Mouse (Mus musculus): ENCODE measurements around the gene Nsd1. TPM values are rescaled to one million over a fixed set of nuclear protein-coding genes. Genes with fewer than 3 reads are reported as not detected.

The Nsd1 gene
- polyA plus RNA-seq, 1 experiment from 2014 or later = 79.3 TPM

DNA sequence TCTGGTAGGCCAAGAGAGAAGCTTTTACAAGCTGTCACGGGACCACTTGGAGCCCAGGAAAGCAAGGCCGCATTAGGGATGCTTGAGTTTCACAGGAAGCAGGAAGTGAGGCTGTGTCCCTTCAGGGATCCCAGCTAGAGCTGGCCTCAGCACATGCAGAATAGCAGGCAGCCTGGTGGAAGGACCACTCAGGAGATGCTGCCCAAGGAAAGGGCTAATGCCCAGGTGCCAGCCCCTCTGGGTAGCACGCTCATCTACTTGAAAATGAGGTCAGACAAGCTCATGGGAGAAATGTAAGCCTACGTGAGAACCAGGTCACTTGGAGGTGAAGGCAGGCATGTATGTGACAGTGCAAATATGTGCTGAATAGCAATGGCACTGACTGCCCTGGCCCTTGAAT is 117.6 kb downstream of the Nsd1 start:
- Histone ChIP-seq H3K27me3 (ENCODE audit: control insufficient read depth, insufficient read depth, low read length) (no peaks in the 10 kb centered on the region), H3K9ac (ENCODE audit: low read length) (no peak overlapping the region), H3K36me3 (ENCODE audit: control insufficient read depth, insufficient read depth, low read length) (peaks cover 13% of the 10 kb centered on the region), H3K4me1 (replicated peaks; ENCODE audit: control insufficient read depth, insufficient read depth, low read length) (peaks cover 9% of the 10 kb centered on the region), H3K27ac (ENCODE audit: low read depth, low read length) (no peak overlapping the region), H3K9me3 (ENCODE audit: control insufficient read depth, low read length) (no peaks in the 10 kb centered on the region), H3K4me2 (ENCODE audit: low read depth, low read length, severe bottlenecking) (no peak overlapping the region), H3K4me3 (ENCODE audit: low read depth, low read length) (no peak overlapping the region)
- ATAC-seq (replicated peaks; ENCODE audit: low FRiP score) = no peak
- DNase-seq (ENCODE audit: low spot score) = no peak
- WGBS = 63% methylated on average over 4 of the region's 4 CpGs

GRCm38 (mm10) chr13:55327633-55328032 is 118.1 kb downstream of the Nsd1 start:
- Histone ChIP-seq H3K4me3 (ENCODE audit: low read depth, low read length) (no peak overlapping the region), H3K9me3 (ENCODE audit: control insufficient read depth, low read length) (no peaks in the 10 kb centered on the region), H3K4me1 (replicated peaks; ENCODE audit: control insufficient read depth, insufficient read depth, low read length) (peaks cover 8% of the 10 kb centered on the region), H3K27me3 (ENCODE audit: control insufficient read depth, insufficient read depth, low read length) (no peaks in the 10 kb centered on the region), H3K36me3 (ENCODE audit: control insufficient read depth, insufficient read depth, low read length) (peaks cover 13% of the 10 kb centered on the region), H3K9ac (ENCODE audit: low read length) (no peak overlapping the region), H3K4me2 (ENCODE audit: low read depth, low read length, severe bottlenecking) (0 out of 2 replicates have a peak overlapping the region, but pooled peaks have one; percentile 19), H3K27ac (ENCODE audit: low read depth, low read length) (no peak overlapping the region)
- 39% methylated on average over 8 of the region's 8 CpGs for WGBS
- ATAC-seq (replicated peaks; ENCODE audit: low FRiP score) (no peak), DNase-seq (ENCODE audit: low spot score) (peak; percentile 92)

GRCm38 (mm10) chr13:55328171-55328570 is 118.6 kb downstream of the Nsd1 start:
- ATAC-seq (replicated peaks; ENCODE audit: low FRiP score) (no peak), DNase-seq (ENCODE audit: low spot score) (peak; percentile 55)
- Histone ChIP-seq H3K4me1 (replicated peaks; ENCODE audit: control insufficient read depth, insufficient read depth, low read length) (peaks cover 7% of the 10 kb centered on the region), H3K27ac (ENCODE audit: low read depth, low read length) (no peak overlapping the region), H3K4me2 (ENCODE audit: low read depth, low read length, severe bottlenecking) (peak overlapping the region; percentile 70), H3K4me3 (ENCODE audit: low read depth, low read length) (peak overlapping the region; percentile 67), H3K9me3 (ENCODE audit: control insufficient read depth, low read length) (no peaks in the 10 kb centered on the region), H3K9ac (ENCODE audit: low read length) (peak overlapping the region; percentile 82), H3K36me3 (ENCODE audit: control insufficient read depth, insufficient read depth, low read length) (peaks cover 13% of the 10 kb centered on the region), H3K27me3 (ENCODE audit: control insufficient read depth, insufficient read depth, low read length) (no peaks in the 10 kb centered on the region)
- 86% methylated on average over 6 of the region's 6 CpGs for WGBS

DNA sequence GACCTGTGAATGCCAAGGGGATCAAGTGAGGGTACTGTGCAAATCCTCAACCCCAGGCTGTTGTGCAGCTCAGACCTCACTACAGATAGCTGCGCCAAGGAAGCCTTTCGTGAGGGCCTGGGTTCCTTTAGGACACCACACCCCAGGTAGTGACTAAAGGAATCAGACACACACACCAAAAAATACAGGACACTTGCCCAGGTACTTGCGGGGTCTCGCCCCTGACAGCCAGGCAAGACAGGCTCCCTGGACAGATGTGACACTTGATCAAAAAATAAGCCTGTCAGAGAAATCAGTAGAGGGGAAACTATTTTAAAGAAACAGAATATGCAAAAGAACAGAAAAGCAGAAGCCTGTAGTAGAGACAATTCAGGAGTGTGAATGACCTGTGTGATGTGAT is 119.1 kb downstream of the Nsd1 start:
- 80% methylated on average over 4 of the region's 4 CpGs for WGBS
- DNase-seq (ENCODE audit: low spot score) = peak; percentile 49
- no peak overlapping the region for H3K27ac ChIP-seq (ENCODE audit: low read depth, low read length)
- peaks cover 7% of the 10 kb centered on the region for H3K4me1 ChIP-seq (replicated peaks; ENCODE audit: control insufficient read depth, insufficient read depth, low read length)
- no peaks in the 10 kb centered on the region for H3K9me3 ChIP-seq (ENCODE audit: control insufficient read depth, low read length)
- no peaks in the 10 kb centered on the region for H3K27me3 ChIP-seq (ENCODE audit: control insufficient read depth, insufficient read depth, low read length)
- H3K4me3 ChIP-seq (ENCODE audit: low read depth, low read length) = peak overlapping the region; percentile 67
- H3K4me2 ChIP-seq (ENCODE audit: low read depth, low read length, severe bottlenecking) = peak overlapping the region; percentile 70
- peak overlapping the region; percentile 82 for H3K9ac ChIP-seq (ENCODE audit: low read length)
- H3K36me3 ChIP-seq (ENCODE audit: control insufficient read depth, insufficient read depth, low read length) = peaks cover 10% of the 10 kb centered on the region
- ATAC-seq (replicated peaks; ENCODE audit: low FRiP score) = no peak

DNA sequence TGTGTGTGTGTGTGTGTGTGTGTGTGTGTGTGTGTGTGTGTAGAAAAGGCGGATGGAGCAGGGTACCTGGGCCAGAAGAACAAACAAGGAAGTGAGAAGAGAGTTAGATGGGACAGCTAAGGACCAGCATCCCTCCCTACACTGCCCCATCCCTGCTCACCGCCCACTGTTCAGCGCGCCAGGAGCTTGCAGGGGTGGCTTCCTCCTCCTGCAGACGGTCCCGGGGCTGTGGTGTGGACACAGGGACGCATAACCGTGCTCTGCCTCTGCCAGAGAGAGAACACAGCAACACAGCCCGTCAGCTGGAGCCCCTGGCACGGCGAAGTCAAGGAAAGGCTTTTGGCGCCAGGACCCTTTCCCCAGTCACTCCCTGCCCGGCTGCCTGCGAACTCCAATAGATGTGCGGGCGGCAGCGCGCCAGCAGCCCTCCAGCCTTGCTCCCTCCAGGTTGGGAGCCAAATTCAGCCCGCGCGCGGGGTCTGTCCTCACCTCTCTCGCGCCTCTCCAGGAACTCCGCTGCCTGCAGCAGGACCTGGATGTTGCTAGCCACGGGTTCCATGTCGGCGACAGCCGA is 119.6 kb downstream of the Nsd1 start:
- DNase-seq (ENCODE audit: low spot score) (no peak), ATAC-seq (replicated peaks; ENCODE audit: low FRiP score) (peak; percentile 14)
- Histone ChIP-seq H3K36me3 (ENCODE audit: control insufficient read depth, insufficient read depth, low read length) (peaks cover 9% of the 10 kb centered on the region), H3K27ac (ENCODE audit: low read depth, low read length) (peak overlapping the region; percentile 68), H3K4me1 (replicated peaks; ENCODE audit: control insufficient read depth, insufficient read depth, low read length) (peaks cover 7% of the 10 kb centered on the region), H3K9me3 (ENCODE audit: control insufficient read depth, low read length) (no peaks in the 10 kb centered on the region), H3K4me3 (ENCODE audit: low read depth, low read length) (peak overlapping the region; percentile 67), H3K4me2 (ENCODE audit: low read depth, low read length, severe bottlenecking) (peak overlapping the region; percentile 70), H3K9ac (ENCODE audit: low read length) (peak overlapping the region; percentile 82), H3K27me3 (ENCODE audit: control insufficient read depth, insufficient read depth, low read length) (no peaks in the 10 kb centered on the region)
- WGBS = under 1% methylated on average over 28 of the region's 29 CpGs

DNA sequence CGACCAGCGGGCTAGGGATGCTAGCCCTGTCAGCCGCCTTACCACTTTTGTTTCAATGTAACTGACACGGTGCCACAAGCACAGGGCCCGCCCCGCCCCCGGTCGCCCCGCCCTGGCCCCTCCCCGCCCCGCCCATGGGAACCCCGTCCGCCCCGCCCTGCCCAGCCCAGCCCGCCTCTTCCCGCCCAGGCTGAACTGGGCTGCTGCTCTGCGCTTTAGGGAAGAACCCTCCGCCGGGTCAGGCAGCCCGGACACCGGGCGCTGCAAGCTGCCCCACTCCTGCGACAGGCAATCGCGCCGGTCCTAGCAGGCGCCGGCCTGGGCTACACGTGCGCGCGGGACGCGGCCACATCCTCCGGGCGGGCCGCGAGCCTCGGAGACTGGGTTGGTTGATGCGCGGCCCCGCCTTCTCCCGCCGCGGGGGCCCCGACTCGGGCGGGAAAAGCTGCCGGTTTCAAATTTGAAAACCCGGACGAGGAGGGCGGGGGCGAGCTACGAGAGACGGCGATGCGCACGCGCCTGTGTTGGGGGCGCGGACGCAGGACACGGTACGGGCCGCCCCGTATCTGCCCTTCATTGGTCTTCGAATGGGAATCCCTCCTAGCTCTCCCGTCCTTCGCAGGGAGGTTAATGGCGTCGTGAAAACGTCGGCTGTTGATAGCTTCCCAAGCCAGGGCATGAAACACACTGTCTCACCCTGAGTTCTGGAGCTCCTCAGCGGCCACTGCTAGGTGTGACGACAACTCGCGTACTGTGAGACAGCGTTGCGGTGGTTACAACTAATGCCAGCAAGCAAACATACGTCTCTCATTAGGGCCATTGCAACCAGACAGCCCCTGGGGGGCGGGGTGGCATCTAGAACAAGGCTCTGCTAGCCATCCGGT is 120.3 kb downstream of the Nsd1 start, which contains the start of gene Mxd3:
Gene Mxd3 (minus strand): TSS at position 141 of the 884 bp plus-strand sequence.
- Histone ChIP-seq H3K4me2 (ENCODE audit: low read depth, low read length, severe bottlenecking) (peak within 1 kb of the TSS; percentile 70), H3K27ac (ENCODE audit: low read depth, low read length) (peak within 1 kb of the TSS; percentile 96), H3K27me3 (ENCODE audit: control insufficient read depth, insufficient read depth, low read length) (no peaks in the 10 kb centered on the region), H3K4me3 (ENCODE audit: low read depth, low read length) (peak within 1 kb of the TSS; percentile 67), H3K36me3 (ENCODE audit: control insufficient read depth, insufficient read depth, low read length) (peaks cover 9% of the 10 kb centered on the region), H3K9me3 (ENCODE audit: control insufficient read depth, low read length) (no peaks in the 10 kb centered on the region), H3K9ac (ENCODE audit: low read length) (peak within 1 kb of the TSS; percentile 82), H3K4me1 (replicated peaks; ENCODE audit: control insufficient read depth, insufficient read depth, low read length) (peaks cover 7% of the 10 kb centered on the region)
- under 1% methylated on average over 72 of the region's 82 CpGs for WGBS
- peak; percentile 97 for DNase-seq (ENCODE audit: low spot score)
- peak; percentile 85 for ATAC-seq (replicated peaks; ENCODE audit: low FRiP score)

DNA sequence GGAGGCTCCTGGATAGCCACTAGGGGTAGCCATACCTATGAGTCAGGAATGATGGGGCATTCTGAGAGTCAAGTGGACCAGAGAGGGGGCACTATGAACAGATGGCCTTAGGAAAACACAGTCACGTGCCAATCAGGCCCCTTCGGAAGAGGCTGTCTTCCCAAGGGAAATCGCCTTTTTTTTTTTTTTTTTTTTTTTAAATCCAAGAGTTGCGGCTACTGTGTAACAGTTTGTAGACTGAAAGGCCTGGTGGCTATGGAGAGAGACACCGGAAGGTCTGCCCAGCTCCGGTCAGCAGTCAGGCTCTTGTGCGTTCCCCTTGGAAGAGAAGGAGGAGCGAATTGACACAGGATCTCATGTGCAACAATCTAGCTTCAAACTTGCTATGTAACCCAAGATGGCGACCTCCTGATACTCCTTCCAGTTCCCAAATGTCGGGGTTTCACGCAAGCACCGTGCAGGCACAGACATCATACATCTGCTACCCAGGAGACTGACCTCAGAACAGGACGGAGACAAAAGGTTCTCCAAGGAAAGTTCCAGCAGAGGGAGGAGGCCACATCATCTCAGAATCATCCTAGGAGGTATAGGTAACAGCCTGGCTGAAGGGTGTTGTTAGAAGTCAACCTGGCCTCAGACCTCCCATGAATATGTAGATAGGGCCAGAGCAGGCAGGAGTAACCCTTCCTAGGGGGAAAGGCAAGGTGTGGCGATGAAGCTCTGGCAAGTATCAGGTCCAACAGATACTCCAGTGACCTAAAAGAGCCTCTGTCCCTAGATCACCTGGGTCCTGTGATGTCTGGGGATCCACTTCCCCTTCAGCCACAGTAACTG is 121.2 kb downstream of the Nsd1 start:
- no peaks in the 10 kb centered on the region for H3K27me3 ChIP-seq (ENCODE audit: control insufficient read depth, insufficient read depth, low read length)
- H3K4me1 ChIP-seq (replicated peaks; ENCODE audit: control insufficient read depth, insufficient read depth, low read length) = peaks cover 7% of the 10 kb centered on the region
- DNase-seq (ENCODE audit: low spot score) (no peak), ATAC-seq (replicated peaks; ENCODE audit: low FRiP score) (no peak)
- peak overlapping the region; percentile 67 for H3K4me3 ChIP-seq (ENCODE audit: low read depth, low read length)
- peak overlapping the region; percentile 70 for H3K4me2 ChIP-seq (ENCODE audit: low read depth, low read length, severe bottlenecking)
- H3K9me3 ChIP-seq (ENCODE audit: control insufficient read depth, low read length) = no peaks in the 10 kb centered on the region
- H3K9ac ChIP-seq (ENCODE audit: low read length) = peak overlapping the region; percentile 82
- peak overlapping the region; percentile 96 for H3K27ac ChIP-seq (ENCODE audit: low read depth, low read length)
- WGBS = 51% methylated on average over 14 of the region's 14 CpGs
- peaks cover 4% of the 10 kb centered on the region for H3K36me3 ChIP-seq (ENCODE audit: control insufficient read depth, insufficient read depth, low read length)

GRCm38 (mm10) chr13:55332331-55332730 is 122.7 kb downstream of the Nsd1 start:
- DNase-seq (ENCODE audit: low spot score) (no peak), ATAC-seq (replicated peaks; ENCODE audit: low FRiP score) (no peak)
- Histone ChIP-seq H3K9ac (ENCODE audit: low read length) (no peak overlapping the region), H3K9me3 (ENCODE audit: control insufficient read depth, low read length) (no peaks in the 10 kb centered on the region), H3K4me2 (ENCODE audit: low read depth, low read length, severe bottlenecking) (no peak overlapping the region), H3K27me3 (ENCODE audit: control insufficient read depth, insufficient read depth, low read length) (no peaks in the 10 kb centered on the region), H3K36me3 (ENCODE audit: control insufficient read depth, insufficient read depth, low read length) (no peaks in the 10 kb centered on the region), H3K4me1 (replicated peaks; ENCODE audit: control insufficient read depth, insufficient read depth, low read length) (peaks cover 7% of the 10 kb centered on the region), H3K27ac (ENCODE audit: low read depth, low read length) (no peak overlapping the region), H3K4me3 (ENCODE audit: low read depth, low read length) (no peak overlapping the region)
- 92% methylated on average over 3 of the region's 3 CpGs for WGBS

All from forebrain, embryonic 11.5 days (tissue).